Mouse (Mus musculus) spleen, adult 2 months (tissue): ENCODE results near the gene Tomm34.
A peak's percentile ranks its signal among the peaks of the same experiment; 100 is the strongest.

Experiments used
- CTCF ChIP-seq: fragments of 200-500 bp; IDR thresholded peaks from 2 replicates; pipeline ENCODE4 v1.5.1; 2011; ENCODE audit warnings: mild to moderate bottlenecking, inconsistent platforms; ENCODE audit not compliant: insufficient read depth, insufficient read length, insufficient replicate concordance; ENCODE audit errors: extremely low read depth
- POLR2A ChIP-seq: fragments of 200-500 bp; IDR thresholded peaks from 2 replicates; pipeline ENCODE4 v1.6.1; 2011; ENCODE audit warnings: low read depth, low read length, inconsistent platforms

DNA sequence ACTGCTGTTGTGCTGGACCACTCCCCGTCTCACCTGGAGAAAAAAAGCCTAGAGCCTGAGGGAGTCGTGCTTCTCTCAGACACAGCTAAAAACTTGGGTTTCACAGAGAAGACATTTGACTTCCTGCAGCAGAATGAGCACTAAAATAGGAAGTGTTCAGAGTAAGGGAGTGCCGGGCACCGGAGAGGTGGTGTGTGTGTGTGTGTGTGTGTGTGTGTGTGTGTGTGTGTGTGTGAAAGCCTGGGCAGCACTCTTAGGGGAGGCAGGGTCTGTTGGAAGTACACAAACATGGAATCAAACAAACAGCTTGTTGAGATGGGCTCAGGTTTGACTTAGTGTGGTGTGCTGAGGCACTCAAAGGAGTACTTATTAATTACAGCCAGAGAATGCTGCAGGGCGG is 4.1 kb upstream of the Tomm34 start:
- peak; percentile 23; the same call in 1 of the 2 replicates for TF ChIP-seq POLR2A
- TF ChIP-seq CTCF: no peak
